Mouse (Mus musculus) liver, adult 2 months (tissue): ENCODE data around the gene Irf2. TPM values are rescaled to one million over a fixed set of nuclear protein-coding genes. Genes with fewer than 3 reads are reported as not detected.
A peak's percentile ranks its signal among the peaks of the same experiment; 100 is the strongest.

Experiments used
- DNase-seq: peaks from one replicate; pipeline ENCODE4 v3.0.0-alpha.2; 2011; ENCODE audit warnings: low read depth, low spot score; ENCODE audit errors: extremely low read depth
- H3K27ac ChIP-seq: fragments of 200-500 bp; replicated peaks from 2 replicates; pipeline ENCODE4 v1.5.1; 2012; ENCODE audit warnings: low read depth, mild to moderate bottlenecking, control low read depth, inconsistent platforms, low read length; ENCODE audit not compliant: insufficient read depth
- H3K27me3 ChIP-seq: fragments of 200-500 bp; 2 replicates; pipeline ENCODE4 v1.6.1; 2012; ENCODE audit warnings: mild to moderate bottlenecking, moderate library complexity, low read length, inconsistent platforms; ENCODE audit not compliant: control insufficient read depth, insufficient read depth
- H3K36me3 ChIP-seq: fragments of 200-500 bp; 2 replicates; pipeline ENCODE4 v1.6.1; 2012; ENCODE audit warnings: low read length, inconsistent platforms; ENCODE audit not compliant: control insufficient read depth, insufficient read depth
- H3K4me1 ChIP-seq: fragments of 200-500 bp; 2 replicates; pipeline ENCODE4 v1.6.1; 2011; ENCODE audit warnings: low read length; ENCODE audit not compliant: control insufficient read depth, insufficient read depth
- H3K4me3 ChIP-seq: fragments of 200-500 bp; 2 replicates; pipeline ENCODE4 v1.5.1; 2011; ENCODE audit warnings: low read depth, mild to moderate bottlenecking, control low read depth, low read length, moderate library complexity; ENCODE audit not compliant: insufficient read depth
- H3K79me2 ChIP-seq: fragments of 200-500 bp; 2 replicates; pipeline ENCODE4 v1.6.1; 2012; ENCODE audit warnings: inconsistent platforms, mild to moderate bottlenecking, low read length, moderate library complexity; ENCODE audit not compliant: control insufficient read depth, insufficient read depth
- H3K9ac ChIP-seq: fragments of 200-500 bp; 2 replicates; pipeline ENCODE4 v1.6.1; 2012; ENCODE audit warnings: low read depth, mild to moderate bottlenecking, control low read depth, inconsistent platforms, low read length
- CTCF ChIP-seq: fragments of 200-500 bp; IDR thresholded peaks from 2 replicates; pipeline ENCODE4 v1.5.1; 2011; ENCODE audit warnings: low read depth, low read length, control low read depth
- POLR2A ChIP-seq: fragments of 200-500 bp; IDR thresholded peaks from 2 replicates; pipeline ENCODE4 v1.6.1; 2011; ENCODE audit warnings: low read length, control low read depth; ENCODE audit not compliant: insufficient read depth; ENCODE audit errors: extremely low read depth
- WGBS: fragments of 180-500 bp; shearing (Covaris S2); methylation state at CpG from one replicate; pipeline ENCODE4 v1.1.7; 2018; 5-methylcytosine and 5-hydroxymethylcytosine counted together
- polyA plus RNA-seq: library from polyadenylated mRNA; depleted of rRNA; stranded (reverse); fragments of >200 nt; gene quantifications from 2 replicates; pipeline ENCODE4 v1.2.3, GENCODE M21; 2012
- total RNA-seq: library from RNA; depleted of rRNA; stranded (reverse); fragments of >200 nt; gene quantifications from 2 replicates; pipeline ENCODE4 v1.2.3, GENCODE M21; 2014

Irf2 gene
- total and polyA plus RNA-seq, 2 experiments = 13.7 to 23.4 TPM

- H3K27me3 ChIP-seq = no peaks in the 10 kb centered on the region
- H3K79me2 ChIP-seq = peaks cover 57% of the 10 kb centered on the region
- H3K36me3 ChIP-seq = no peaks in the 10 kb centered on the region
- WGBS = 96% methylated on average over 7 of the region's 7 CpGs
- H3K4me1 ChIP-seq = peaks cover 37% of the 10 kb centered on the region
- no peak overlapping the region for H3K4me3 ChIP-seq
- no peak overlapping the region for H3K9ac ChIP-seq
- TF ChIP-seq CTCF (no peak), POLR2A (no peak)
- no peak for DNase-seq
- H3K27ac ChIP-seq = no peak overlapping the region
Observed at GRCm38 (mm10) chr8:46759562-46759961, 20.0 kb downstream of the Irf2 start.

- Histone ChIP-seq H3K27ac (0 out of 2 replicates have a peak overlapping the region, but pooled peaks have one; percentile 28), H3K36me3 (no peaks in the 10 kb centered on the region), H3K9ac (no peak overlapping the region), H3K4me1 (peaks cover 37% of the 10 kb centered on the region), H3K79me2 (peaks cover 62% of the 10 kb centered on the region), H3K27me3 (no peaks in the 10 kb centered on the region), H3K4me3 (no peak overlapping the region)
- WGBS = 47% methylated on average over 7 of the region's 7 CpGs
- TF ChIP-seq CTCF (no peak), POLR2A (no peak)
- peak; percentile 46 for DNase-seq
Observed at GRCm38 (mm10) chr8:46760701-46761100, 21.2 kb downstream of the Irf2 start.

- Histone ChIP-seq H3K4me1 (peaks cover 34% of the 10 kb centered on the region), H3K4me3 (no peak overlapping the region), H3K79me2 (peaks cover 65% of the 10 kb centered on the region), H3K27me3 (no peaks in the 10 kb centered on the region), H3K27ac (peak overlapping the region; percentile 6; the same call in 1 of the 2 replicates), H3K9ac (no peak overlapping the region), H3K36me3 (no peaks in the 10 kb centered on the region)
- DNase-seq = peak; percentile 70
- TF ChIP-seq POLR2A (no peak), CTCF (no peak)
- WGBS = 9% methylated on average over 6 of the region's 6 CpGs
Observed at GRCm38 (mm10) chr8:46761454-46761853, 21.9 kb downstream of the Irf2 start.

GRCm38 (mm10) chr8:46769408-46770180 lies 30.1 kb downstream of the Irf2 start:
- 75% methylated on average over 11 of the region's 11 CpGs for WGBS
- TF ChIP-seq POLR2A = no peak
- TF ChIP-seq CTCF = no peak
- H3K27me3 ChIP-seq = no peaks in the 10 kb centered on the region
- peaks cover 67% of the 10 kb centered on the region for H3K79me2 ChIP-seq
- peak; percentile 41 for DNase-seq
- H3K36me3 ChIP-seq = peaks cover 3% of the 10 kb centered on the region
- H3K9ac ChIP-seq = no peak overlapping the region
- H3K27ac ChIP-seq = peak overlapping the region; percentile 3
- H3K4me1 ChIP-seq = peaks cover 16% of the 10 kb centered on the region
- H3K4me3 ChIP-seq = no peak overlapping the region

- TF ChIP-seq CTCF (no peak), POLR2A (no peak)
- no peak for DNase-seq
- Histone ChIP-seq H3K9ac (no peak overlapping the region), H3K4me3 (no peak overlapping the region), H3K36me3 (peaks cover 3% of the 10 kb centered on the region), H3K4me1 (peaks cover 14% of the 10 kb centered on the region), H3K27ac (no peak overlapping the region), H3K27me3 (no peaks in the 10 kb centered on the region), H3K79me2 (peaks cover 69% of the 10 kb centered on the region)
- WGBS = 90% methylated on average over 7 of the region's 7 CpGs
Observed at GRCm38 (mm10) chr8:46770905-46771516, 31.5 kb downstream of the Irf2 start.

- Histone ChIP-seq H3K27ac (no peak overlapping the region), H3K4me3 (no peak overlapping the region), H3K9ac (no peak overlapping the region), H3K79me2 (peaks cover 68% of the 10 kb centered on the region), H3K4me1 (peaks cover 13% of the 10 kb centered on the region), H3K27me3 (no peaks in the 10 kb centered on the region), H3K36me3 (peaks cover 3% of the 10 kb centered on the region)
- DNase-seq = no peak
- WGBS = 86% methylated on average over 6 of the region's 6 CpGs
- TF ChIP-seq CTCF (no peak), POLR2A (no peak)
Observed at GRCm38 (mm10) chr8:46772801-46773200, 33.3 kb downstream of the Irf2 start.
